Mouse (Mus musculus) limb, embryonic 15.5 days (tissue): Measurements from ENCODE around the gene Glo1. TPM values are rescaled to one million over a fixed set of nuclear protein-coding genes. Genes with fewer than 3 reads are reported as not detected.
A peak's percentile ranks its signal among the peaks of the same experiment; 100 is the strongest.

Source experiments
- ATAC-seq: fragments of 200-750 bp; cut with Nextera tagmentation; 2 replicates; pipeline ENCODE4 v1.8.0; 2017; ENCODE audit warnings: low read depth, moderate TSS enrichment; ENCODE audit not compliant: insufficient number of reproducible peaks, low FRiP score, low TSS enrichment
- H3K27ac ChIP-seq: fragments of 300-500 bp; sonication (generic); 2 replicates; pipeline ENCODE4 v1.5.1; 2015; ENCODE audit warnings: moderate library complexity, mild to moderate bottlenecking, inconsistent platforms
- H3K27me3 ChIP-seq: fragments of 300-500 bp; sonication (generic); 2 replicates; pipeline ENCODE4 v1.6.1; 2015; ENCODE audit warnings: inconsistent platforms
- H3K36me3 ChIP-seq: fragments of 300-500 bp; sonication (generic); 2 replicates; pipeline ENCODE4 v1.6.1; 2015; ENCODE audit warnings: inconsistent platforms
- H3K4me1 ChIP-seq: fragments of 300-500 bp; sonication (generic); 2 replicates; pipeline ENCODE4 v1.6.1; 2015; ENCODE audit warnings: inconsistent platforms
- H3K4me2 ChIP-seq: fragments of 300-500 bp; sonication (generic); 2 replicates; pipeline ENCODE4 v1.6.1; 2015; ENCODE audit warnings: mild to moderate bottlenecking, inconsistent platforms
- H3K4me3 ChIP-seq: fragments of 300-500 bp; sonication (generic); 2 replicates; pipeline ENCODE4 v1.5.1; 2015; ENCODE audit warnings: mild to moderate bottlenecking, inconsistent platforms
- H3K9ac ChIP-seq: fragments of 300-500 bp; sonication (generic); 2 replicates; pipeline ENCODE4 v1.6.1; 2015; ENCODE audit warnings: inconsistent platforms
- H3K9me3 ChIP-seq: fragments of 300-500 bp; sonication (generic); 2 replicates; pipeline ENCODE4 v1.6.1; 2016; ENCODE audit warnings: inconsistent platforms
- WGBS: fragments of 180-500 bp; shearing (Covaris S2); methylation state at CpG from one replicate; pipeline ENCODE4 v1.1.7; 2015; 5-methylcytosine and 5-hydroxymethylcytosine counted together
- polyA plus RNA-seq: library from polyadenylated mRNA; unstranded; fragments of >200 nt; fragmentation: Nextera tagmentation; extraction: Ambion mirVana; gene quantifications from 2 replicates; pipeline ENCODE4 v1.2.1, GENCODE M21; 2015

The Glo1 gene
- polyA plus RNA-seq, 1 experiment from 2014 or later = 186 TPM

DNA sequence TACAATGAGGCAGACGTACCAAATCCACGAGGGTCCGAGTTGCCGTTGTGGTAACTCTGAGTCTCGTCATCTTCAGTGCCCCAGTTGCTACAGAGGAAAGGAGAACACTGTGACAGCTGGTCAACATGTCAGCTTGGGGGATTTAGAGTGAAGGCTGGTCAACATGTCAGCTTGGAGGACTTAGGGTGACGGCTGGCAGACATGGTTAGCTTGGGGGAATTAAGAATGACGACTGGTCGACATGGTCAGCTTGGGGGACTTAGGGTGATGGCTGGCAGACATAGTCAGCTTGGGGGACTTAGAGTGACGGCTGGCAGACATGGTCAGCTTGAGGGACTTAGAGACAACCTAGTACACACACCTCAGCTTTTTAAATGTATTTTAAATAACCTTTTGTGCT lies 28.9 kb downstream of the Glo1 start:
- H3K4me2 ChIP-seq = no peak overlapping the region
- H3K27me3 ChIP-seq = no peaks in the 10 kb centered on the region
- no peak overlapping the region for H3K27ac ChIP-seq
- H3K9ac ChIP-seq = no peak overlapping the region
- WGBS = 95% methylated on average over 9 of the region's 9 CpGs
- no peak for ATAC-seq
- no peak overlapping the region for H3K4me3 ChIP-seq
- no peaks in the 10 kb centered on the region for H3K4me1 ChIP-seq
- peaks cover 85% of the 10 kb centered on the region for H3K36me3 ChIP-seq
- H3K9me3 ChIP-seq = no peaks in the 10 kb centered on the region

DNA sequence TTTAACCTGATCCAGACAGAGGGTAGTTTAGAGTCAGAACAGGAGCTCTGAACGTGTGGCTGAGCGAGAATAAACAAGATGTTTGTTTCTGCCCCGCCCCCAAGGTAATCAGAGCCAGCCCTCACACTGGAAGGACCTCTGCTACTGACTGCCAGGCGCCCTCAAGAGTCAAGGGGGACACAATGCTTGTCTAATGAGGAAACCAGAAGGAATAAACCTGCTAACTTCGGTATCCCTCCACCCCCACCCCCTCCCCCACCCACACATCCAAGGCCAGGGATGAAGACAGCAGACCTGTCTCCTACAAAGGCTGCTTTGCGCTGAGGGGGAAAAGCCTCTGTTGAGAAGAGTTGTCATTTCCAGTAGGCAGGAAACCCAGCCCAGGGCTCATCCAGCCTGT lies 31.8 kb downstream of the Glo1 start:
- H3K27me3 ChIP-seq = no peaks in the 10 kb centered on the region
- H3K4me3 ChIP-seq = no peak overlapping the region
- WGBS = 42% methylated on average over 6 of the region's 6 CpGs
- H3K4me2 ChIP-seq = no peak overlapping the region
- no peaks in the 10 kb centered on the region for H3K9me3 ChIP-seq
- ATAC-seq = no peak
- no peak overlapping the region for H3K27ac ChIP-seq
- H3K9ac ChIP-seq = no peak overlapping the region
- 0 out of 2 replicates have a peak, but pooled peaks cover 3% of the 10 kb centered on the region for H3K4me1 ChIP-seq
- peaks cover 68% of the 10 kb centered on the region for H3K36me3 ChIP-seq

DNA sequence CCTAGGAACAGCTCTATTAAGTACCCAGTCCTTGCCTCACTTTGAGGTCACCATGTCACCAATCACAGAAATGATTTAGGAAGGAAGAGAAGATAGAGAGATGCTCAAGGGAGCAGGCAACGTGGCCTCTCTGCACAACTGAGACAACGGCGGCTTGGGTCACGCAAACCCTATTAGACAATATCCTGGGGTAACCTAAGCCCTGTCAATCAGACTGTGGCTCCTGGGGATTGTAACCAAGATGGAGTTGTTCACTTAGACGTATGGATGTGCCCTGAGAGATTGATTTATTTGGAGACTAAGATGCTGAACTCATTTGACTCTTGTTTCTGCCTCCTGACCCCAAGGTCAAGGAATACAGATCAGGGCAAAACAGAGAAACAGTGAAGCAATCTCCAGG lies 32.3 kb downstream of the Glo1 start:
- Histone ChIP-seq H3K4me2 (no peak overlapping the region), H3K27me3 (no peaks in the 10 kb centered on the region), H3K4me3 (no peak overlapping the region), H3K9ac (no peak overlapping the region), H3K36me3 (peaks cover 64% of the 10 kb centered on the region), H3K4me1 (0 out of 2 replicates have a peak, but pooled peaks cover 3% of the 10 kb centered on the region), H3K9me3 (no peaks in the 10 kb centered on the region), H3K27ac (no peak overlapping the region)
- WGBS = 58% methylated on average over 5 of the region's 5 CpGs
- no peak for ATAC-seq

DNA sequence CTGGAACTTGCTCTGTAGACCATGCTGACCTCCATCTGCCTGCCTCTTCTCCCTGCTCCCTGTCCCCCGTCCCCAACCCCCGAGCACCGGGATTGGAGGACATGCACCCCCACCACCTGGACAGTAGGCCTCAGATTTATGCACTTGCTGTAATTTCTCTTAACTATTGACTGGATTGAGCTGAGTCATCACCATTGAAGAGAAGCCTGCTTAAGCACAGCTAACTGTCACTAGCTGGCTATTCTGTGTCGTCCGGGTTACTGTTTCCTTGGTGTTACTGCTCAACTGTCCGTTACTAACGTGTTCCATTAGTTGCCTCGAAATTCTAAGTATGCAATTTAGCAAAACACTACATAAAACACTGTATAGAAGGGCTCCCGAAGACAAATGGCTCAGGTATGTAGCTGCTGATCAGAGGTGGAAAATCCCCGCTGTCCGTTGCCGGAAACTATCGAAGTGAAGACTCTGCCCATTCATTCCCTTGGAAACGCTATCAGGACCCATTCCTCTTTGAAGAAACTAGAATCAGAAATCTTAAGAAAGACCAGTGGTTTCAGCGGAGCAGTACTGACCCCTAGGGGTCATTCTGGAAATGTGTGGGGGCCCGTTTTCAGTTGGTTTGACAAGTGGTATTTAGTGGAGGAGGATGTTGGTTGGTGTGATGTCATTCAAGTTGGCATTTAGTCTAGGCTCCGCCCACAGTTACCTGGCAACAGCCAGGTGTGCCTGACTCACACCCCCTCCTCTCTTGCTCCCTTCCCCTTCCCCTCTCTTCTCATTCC lies 36.1 kb downstream of the Glo1 start:
- Histone ChIP-seq H3K27ac (no peak overlapping the region), H3K27me3 (no peaks in the 10 kb centered on the region), H3K9me3 (no peaks in the 10 kb centered on the region), H3K4me2 (no peak overlapping the region), H3K4me1 (0 out of 2 replicates have a peak, but pooled peaks cover 3% of the 10 kb centered on the region), H3K9ac (no peak overlapping the region), H3K36me3 (peaks cover 32% of the 10 kb centered on the region), H3K4me3 (no peak overlapping the region)
- no peak for ATAC-seq
- WGBS = 63% methylated on average over 17 of the region's 17 CpGs

- 64% methylated on average over 2 of the region's 2 CpGs for WGBS
- Histone ChIP-seq H3K9ac (no peak overlapping the region), H3K27ac (no peak overlapping the region)
Measured at GRCm38 (mm10) chr17:30583258-30584001, 43.2 kb downstream of the Glo1 start.

GRCm38 (mm10) chr17:30582313-30582712 lies 44.4 kb downstream of the Glo1 start:
- H3K9me3 ChIP-seq = no peaks in the 10 kb centered on the region
- ATAC-seq = no peak
- no peaks in the 10 kb centered on the region for H3K36me3 ChIP-seq
- no peak overlapping the region for H3K4me2 ChIP-seq
- no peak overlapping the region for H3K9ac ChIP-seq
- H3K4me3 ChIP-seq = no peak overlapping the region
- 88% methylated on average over 3 of the region's 3 CpGs for WGBS
- H3K27me3 ChIP-seq = no peaks in the 10 kb centered on the region
- H3K4me1 ChIP-seq = no peaks in the 10 kb centered on the region
- H3K27ac ChIP-seq = no peak overlapping the region

More at GRCm38 (mm10) chr17:30583258-30584001, 43.2 kb downstream of the Glo1 start:
- H3K4me1 ChIP-seq = no peaks in the 10 kb centered on the region
- no peak overlapping the region for H3K4me3 ChIP-seq
- H3K36me3 ChIP-seq = no peaks in the 10 kb centered on the region
- no peaks in the 10 kb centered on the region for H3K9me3 ChIP-seq
- H3K4me2 ChIP-seq = no peak overlapping the region
- no peaks in the 10 kb centered on the region for H3K27me3 ChIP-seq
- ATAC-seq = no peak

GRCm38 (mm10) chr17:30581201-30581600 lies 45.5 kb downstream of the Glo1 start:
- H3K36me3 ChIP-seq = no peaks in the 10 kb centered on the region
- no peak overlapping the region for H3K27ac ChIP-seq
- H3K4me3 ChIP-seq = no peak overlapping the region
- H3K9ac ChIP-seq = no peak overlapping the region
- peaks cover 6% of the 10 kb centered on the region for H3K4me1 ChIP-seq
- 80% methylated on average over 6 of the region's 6 CpGs for WGBS
- H3K4me2 ChIP-seq = no peak overlapping the region
- no peaks in the 10 kb centered on the region for H3K9me3 ChIP-seq
- no peak for ATAC-seq
- H3K27me3 ChIP-seq = no peaks in the 10 kb centered on the region

- no peak for ATAC-seq
- H3K4me3 ChIP-seq = no peak overlapping the region
- 73% methylated on average over 1 of the region's 1 CpGs for WGBS
- H3K36me3 ChIP-seq = no peaks in the 10 kb centered on the region
- H3K27ac ChIP-seq = no peak overlapping the region
- H3K9me3 ChIP-seq = no peaks in the 10 kb centered on the region
- no peaks in the 10 kb centered on the region for H3K27me3 ChIP-seq
- H3K4me2 ChIP-seq = no peak overlapping the region
- peaks cover 6% of the 10 kb centered on the region for H3K4me1 ChIP-seq
- H3K9ac ChIP-seq = no peak overlapping the region
Measured at GRCm38 (mm10) chr17:30580781-30581180, 45.9 kb downstream of the Glo1 start.

DNA sequence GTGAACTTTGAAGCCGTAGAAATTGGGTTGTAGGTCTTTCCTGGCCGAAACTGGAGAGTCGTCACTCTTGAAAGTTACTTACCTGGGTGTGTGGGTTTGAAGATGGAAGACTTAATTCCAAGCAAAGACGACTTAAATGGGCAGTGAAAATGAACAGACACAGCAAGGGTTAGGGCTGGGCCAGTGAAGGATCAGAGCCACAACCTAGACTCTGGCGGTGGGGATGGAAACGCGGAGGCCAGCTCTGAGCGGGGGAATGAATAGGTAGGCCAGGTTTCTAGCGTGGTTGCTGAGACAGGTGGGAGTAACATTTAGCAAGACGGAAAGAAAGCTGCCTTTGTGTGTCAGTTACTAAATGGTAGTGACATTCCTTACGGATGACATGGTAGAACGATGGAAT lies 49.7 kb downstream of the Glo1 start:
- H3K9ac ChIP-seq = peak overlapping the region; percentile 55
- 52% methylated on average over 12 of the region's 12 CpGs for WGBS
- peak overlapping the region; percentile 66 for H3K4me2 ChIP-seq
- H3K4me1 ChIP-seq = peaks cover 21% of the 10 kb centered on the region
- no peaks in the 10 kb centered on the region for H3K27me3 ChIP-seq
- ATAC-seq = no peak
- H3K27ac ChIP-seq = peak overlapping the region; percentile 92; the same call in 1 of the 2 replicates
- peak overlapping the region; percentile 80 for H3K4me3 ChIP-seq
- H3K9me3 ChIP-seq = no peaks in the 10 kb centered on the region
- H3K36me3 ChIP-seq = no peaks in the 10 kb centered on the region

DNA sequence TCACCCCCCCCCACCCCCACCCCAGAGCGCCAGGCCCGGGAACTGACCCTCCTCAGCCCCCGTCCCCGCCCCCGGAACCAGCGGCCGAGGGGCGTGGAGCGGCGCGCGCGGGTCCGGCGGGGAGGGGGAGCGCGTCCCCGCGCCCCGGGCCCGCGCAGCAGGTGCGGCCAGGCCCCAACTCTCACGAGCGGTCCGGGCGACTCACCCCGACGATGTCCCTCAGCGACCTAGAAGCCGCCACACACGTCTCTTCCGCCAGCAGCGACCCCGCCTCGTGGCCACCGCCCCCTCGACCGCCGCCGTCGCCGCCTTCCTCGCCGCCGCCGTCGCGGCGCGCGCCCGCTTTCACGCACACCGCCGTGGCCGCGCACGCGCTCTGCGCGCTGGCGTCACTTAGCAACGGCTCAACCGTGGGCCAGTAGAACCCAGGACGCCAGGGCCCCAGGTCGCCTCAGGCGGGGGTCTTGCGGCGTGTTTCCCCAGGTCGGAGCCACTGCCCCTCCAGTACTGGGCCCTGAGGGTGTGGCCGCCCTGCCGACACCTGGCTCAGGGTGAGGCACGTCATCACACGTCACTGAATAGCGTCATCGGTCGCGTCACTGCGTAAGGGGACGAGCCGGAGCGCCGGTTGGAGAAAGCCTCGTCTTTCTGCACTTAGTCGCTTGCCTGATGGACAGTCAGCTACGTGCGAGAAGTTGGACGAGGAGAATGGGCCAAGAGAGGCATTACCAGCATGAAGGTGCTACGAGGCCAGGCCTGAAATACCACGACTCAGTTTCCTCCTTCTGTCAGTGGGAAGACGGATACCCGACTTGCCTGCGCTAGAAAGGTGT lies 50.5 kb downstream of the Glo1 start, which contains the start of gene Btbd9:
TSS of gene Btbd9 (minus strand) at position 548 of the 833 bp plus-strand sequence.
- peak within 1 kb of the TSS; percentile 55 for H3K9ac ChIP-seq
- peak within 1 kb of the TSS; percentile 66 for H3K4me2 ChIP-seq
- H3K36me3 ChIP-seq = no peaks in the 10 kb centered on the region
- peaks cover 21% of the 10 kb centered on the region for H3K4me1 ChIP-seq
- H3K27me3 ChIP-seq = no peaks in the 10 kb centered on the region
- H3K27ac ChIP-seq = peak within 1 kb of the TSS; percentile 92
- ATAC-seq = peak; percentile 86
- peak within 1 kb of the TSS; percentile 80 for H3K4me3 ChIP-seq
- under 1% methylated on average over 76 of the region's 94 CpGs for WGBS
- no peaks in the 10 kb centered on the region for H3K9me3 ChIP-seq

GRCm38 (mm10) chr17:30575121-30575904 lies 51.4 kb downstream of the Glo1 start:
- Histone ChIP-seq H3K36me3 (no peaks in the 10 kb centered on the region), H3K4me2 (peak overlapping the region; percentile 66), H3K27ac (peak overlapping the region; percentile 92), H3K9ac (peak overlapping the region; percentile 55), H3K9me3 (no peaks in the 10 kb centered on the region), H3K4me1 (peaks cover 21% of the 10 kb centered on the region), H3K4me3 (peak overlapping the region; percentile 80), H3K27me3 (no peaks in the 10 kb centered on the region)
- 7% methylated on average over 35 of the region's 35 CpGs for WGBS
- no peak; the same call in 1 of the 2 replicates for ATAC-seq
